Mouse (Mus musculus): ENCODE data around the gene Tmem145. TPM values are rescaled to one million over a fixed set of nuclear protein-coding genes. Genes with fewer than 3 reads are reported as not detected.
"Not testable (repeated sequence)": the region's sequence is repeated elsewhere in the genome, so short reads cannot be mapped to it uniquely, and the experiment has no call there.

Tmem145 gene
- 0.16 and 0.32 TPM in 2 replicates for polyA plus RNA-seq (2014; fragmentation: Nextera tagmentation; extraction: Ambion mirVana)

DNA sequence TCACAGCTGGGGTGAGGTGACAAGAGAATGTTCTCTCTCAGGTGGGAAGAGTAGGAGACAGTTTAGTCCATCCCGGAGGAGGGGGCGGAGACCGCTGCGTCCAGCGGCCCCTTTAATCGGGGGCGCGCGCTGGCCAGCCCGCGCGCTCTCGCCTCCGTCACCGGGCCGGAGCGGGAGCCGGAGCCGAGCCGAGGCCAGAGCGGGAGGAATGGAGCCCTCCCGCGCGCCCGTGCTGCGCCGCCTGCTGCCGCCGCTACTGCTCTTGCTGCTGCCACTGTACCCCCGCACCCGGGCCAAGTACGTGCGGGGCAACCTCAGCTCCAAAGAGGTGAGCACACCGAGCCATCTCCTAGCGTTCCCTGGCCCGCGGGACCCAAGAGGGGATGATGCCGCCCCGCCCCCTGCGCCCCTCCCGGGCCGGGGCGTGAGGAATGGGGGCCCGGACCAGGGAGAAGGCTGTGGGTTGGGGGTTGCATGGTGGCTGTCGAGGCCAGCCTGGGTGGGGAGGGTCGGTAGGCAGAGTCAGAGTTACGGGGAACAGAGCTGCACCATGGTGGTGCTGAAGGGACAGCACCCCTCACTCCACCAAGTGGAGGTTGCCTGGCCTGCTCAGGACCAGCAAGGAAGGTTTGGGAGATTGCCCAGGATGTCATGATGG lies at the start of gene Tmem145:
Gene Tmem145, plus strand, starts transcription at position 151 of the 658 bp plus-strand sequence.
- no peak within 1 kb of the TSS for H3K9ac ChIP-seq (ENCODE audit: low read depth, low read length)
- H3K27me3 ChIP-seq (replicated peaks; ENCODE audit: control insufficient read depth, insufficient read depth, low read length), result peaks cover 61% of the 10 kb centered on the region
- H3K4me2 ChIP-seq, result peak within 1 kb of the TSS; percentile 88
- H3K9me3 ChIP-seq (ENCODE audit: control insufficient read depth, low read length), result no peaks in the 10 kb centered on the region
- 0 out of 2 replicates have a peak, but pooled peaks cover 5% of the 10 kb centered on the region for H3K4me1 ChIP-seq (replicated peaks; ENCODE audit: control insufficient read depth, insufficient read depth, low read length)
- no peak within 1 kb of the TSS for H3K27ac ChIP-seq (ENCODE audit: low read depth, low read length)
- ATAC-seq (replicated peaks; ENCODE audit: low FRiP score) (peak; percentile 68), DNase-seq (ENCODE audit: low spot score) (peak; percentile 72)
- under 1% methylated on average over 38 of the region's 47 CpGs for WGBS
- H3K36me3 ChIP-seq (ENCODE audit: control insufficient read depth, insufficient read depth, low read length), result no peaks in the 10 kb centered on the region
- H3K4me3 ChIP-seq (ENCODE audit: low read depth, low read length), result peak within 1 kb of the TSS; percentile 59

DNA sequence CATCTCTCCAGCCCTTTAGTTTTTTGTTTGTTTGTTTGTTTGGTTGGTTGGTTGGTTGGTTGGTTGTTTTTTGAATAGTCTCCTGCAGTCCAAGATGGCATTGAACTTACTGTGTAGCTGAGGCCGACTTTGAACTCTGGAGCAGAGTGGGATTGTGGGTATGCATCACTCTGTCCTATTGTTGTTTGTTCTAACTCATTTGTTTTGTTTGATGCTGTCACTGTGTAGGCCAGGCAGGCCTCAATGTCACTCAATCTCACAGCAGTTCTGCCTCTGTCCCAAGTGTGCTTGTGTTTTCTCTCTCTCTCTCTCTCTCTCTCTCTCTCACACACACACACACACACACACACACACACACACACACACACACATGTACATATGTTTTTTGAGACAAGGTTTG lies 44.0 kb upstream of the Tmem145 start:
- Histone ChIP-seq H3K27ac (ENCODE audit: low read depth, low read length) (no peak overlapping the region), H3K4me1 (replicated peaks; ENCODE audit: control insufficient read depth, insufficient read depth, low read length) (peaks cover 14% of the 10 kb centered on the region), H3K36me3 (ENCODE audit: control insufficient read depth, insufficient read depth, low read length) (no peaks in the 10 kb centered on the region), H3K9me3 (ENCODE audit: control insufficient read depth, low read length) (no peaks in the 10 kb centered on the region), H3K4me2 (no peak overlapping the region), H3K9ac (ENCODE audit: low read depth, low read length) (no peak overlapping the region), H3K4me3 (ENCODE audit: low read depth, low read length) (no peak overlapping the region), H3K27me3 (replicated peaks; ENCODE audit: control insufficient read depth, insufficient read depth, low read length) (no peaks in the 10 kb centered on the region)
- DNase-seq (ENCODE audit: low spot score), result no peak
- ATAC-seq (replicated peaks; ENCODE audit: low FRiP score), result no peak
- WGBS, result 81% methylated on average over 1 of the region's 1 CpGs

DNA sequence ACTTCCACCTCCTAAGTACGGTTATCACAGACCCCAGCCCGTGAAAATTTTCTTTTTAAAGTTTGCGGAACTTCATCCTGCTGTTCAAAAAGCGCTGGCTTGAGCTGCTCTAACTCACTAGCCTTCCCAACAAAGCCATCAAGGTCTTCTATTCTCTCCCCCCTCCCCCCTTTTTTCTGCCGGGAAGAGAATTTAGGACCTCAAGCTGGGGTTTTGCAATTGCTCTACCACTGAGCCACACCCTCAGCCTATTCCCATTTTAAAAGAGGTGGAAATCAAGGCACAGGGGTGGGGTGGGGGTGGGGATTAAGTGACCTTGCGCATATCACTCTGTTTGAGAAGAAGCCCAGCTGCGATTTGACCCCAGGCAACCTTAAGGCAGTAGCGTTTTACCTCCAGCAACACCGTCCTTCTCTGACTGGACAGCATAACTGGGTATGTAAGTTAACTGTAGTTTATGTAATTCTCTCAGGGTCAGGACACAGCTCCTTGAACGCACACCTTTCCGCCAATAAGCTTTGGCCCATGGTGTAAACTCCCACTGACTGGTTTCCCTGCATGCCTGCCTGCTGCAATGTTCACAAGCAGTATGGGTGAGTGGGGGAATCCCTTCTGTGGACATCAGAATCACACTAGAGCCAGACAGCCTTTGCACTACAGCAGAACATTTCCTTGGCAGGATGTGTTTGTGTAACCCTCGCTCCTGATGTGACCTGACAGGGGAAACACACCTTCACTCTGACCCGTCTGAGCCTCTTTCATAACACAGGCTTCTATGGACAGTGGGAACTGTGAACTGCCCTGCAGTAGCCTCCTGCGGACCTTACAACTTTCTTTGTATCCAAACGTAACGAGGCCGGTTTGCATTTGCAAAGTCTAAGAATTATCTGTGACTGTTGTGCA lies 41.7 kb upstream of the Tmem145 start:
- 41% methylated on average over 17 of the region's 17 CpGs for WGBS
- H3K36me3 ChIP-seq (ENCODE audit: control insufficient read depth, insufficient read depth, low read length), result no peaks in the 10 kb centered on the region
- DNase-seq (ENCODE audit: low spot score), result no peak
- ATAC-seq (replicated peaks; ENCODE audit: low FRiP score), result no peak
- no peaks in the 10 kb centered on the region for H3K9me3 ChIP-seq (ENCODE audit: control insufficient read depth, low read length)
- H3K4me1 ChIP-seq (replicated peaks; ENCODE audit: control insufficient read depth, insufficient read depth, low read length), result peaks cover 21% of the 10 kb centered on the region
- no peaks in the 10 kb centered on the region for H3K27me3 ChIP-seq (replicated peaks; ENCODE audit: control insufficient read depth, insufficient read depth, low read length)
- H3K9ac ChIP-seq (ENCODE audit: low read depth, low read length), result no peak overlapping the region
- H3K4me2 ChIP-seq, result no peak overlapping the region; the same call in 1 of the 2 replicates
- H3K27ac ChIP-seq (ENCODE audit: low read depth, low read length), result no peak overlapping the region
- no peak overlapping the region for H3K4me3 ChIP-seq (ENCODE audit: low read depth, low read length)

DNA sequence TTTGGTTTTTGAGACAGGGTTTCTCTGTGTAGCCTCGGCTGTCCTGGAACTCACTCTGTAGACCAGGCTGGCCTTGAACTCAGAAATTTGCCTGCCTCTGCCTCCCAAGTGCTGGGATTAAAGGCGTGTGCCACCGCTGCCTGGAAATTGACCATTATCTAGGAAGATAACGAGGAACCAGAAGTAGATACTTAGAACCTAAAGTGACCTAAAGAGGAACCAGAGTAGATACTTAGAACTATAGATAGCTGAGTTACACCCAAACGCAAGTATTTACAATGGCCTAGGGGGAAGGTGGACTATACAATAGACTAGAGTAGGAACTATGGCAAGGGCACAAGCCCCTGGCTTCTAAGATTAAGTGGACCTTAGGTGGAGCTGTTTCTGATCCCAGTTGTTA lies 40.2 kb upstream of the Tmem145 start:
- 57% methylated on average over 5 of the region's 5 CpGs for WGBS
- H3K4me1 ChIP-seq (replicated peaks; ENCODE audit: control insufficient read depth, insufficient read depth, low read length), result peaks cover 31% of the 10 kb centered on the region
- not testable (repeated sequence) for H3K4me2 ChIP-seq; DNase-seq (ENCODE audit: low spot score); H3K27ac ChIP-seq (ENCODE audit: low read depth, low read length); H3K9me3 ChIP-seq (ENCODE audit: control insufficient read depth, low read length); H3K4me3 ChIP-seq (ENCODE audit: low read depth, low read length); H3K36me3 ChIP-seq (ENCODE audit: control insufficient read depth, insufficient read depth, low read length); H3K9ac ChIP-seq (ENCODE audit: low read depth, low read length); ATAC-seq (replicated peaks; ENCODE audit: low FRiP score); H3K27me3 ChIP-seq (replicated peaks; ENCODE audit: control insufficient read depth, insufficient read depth, low read length)

DNA sequence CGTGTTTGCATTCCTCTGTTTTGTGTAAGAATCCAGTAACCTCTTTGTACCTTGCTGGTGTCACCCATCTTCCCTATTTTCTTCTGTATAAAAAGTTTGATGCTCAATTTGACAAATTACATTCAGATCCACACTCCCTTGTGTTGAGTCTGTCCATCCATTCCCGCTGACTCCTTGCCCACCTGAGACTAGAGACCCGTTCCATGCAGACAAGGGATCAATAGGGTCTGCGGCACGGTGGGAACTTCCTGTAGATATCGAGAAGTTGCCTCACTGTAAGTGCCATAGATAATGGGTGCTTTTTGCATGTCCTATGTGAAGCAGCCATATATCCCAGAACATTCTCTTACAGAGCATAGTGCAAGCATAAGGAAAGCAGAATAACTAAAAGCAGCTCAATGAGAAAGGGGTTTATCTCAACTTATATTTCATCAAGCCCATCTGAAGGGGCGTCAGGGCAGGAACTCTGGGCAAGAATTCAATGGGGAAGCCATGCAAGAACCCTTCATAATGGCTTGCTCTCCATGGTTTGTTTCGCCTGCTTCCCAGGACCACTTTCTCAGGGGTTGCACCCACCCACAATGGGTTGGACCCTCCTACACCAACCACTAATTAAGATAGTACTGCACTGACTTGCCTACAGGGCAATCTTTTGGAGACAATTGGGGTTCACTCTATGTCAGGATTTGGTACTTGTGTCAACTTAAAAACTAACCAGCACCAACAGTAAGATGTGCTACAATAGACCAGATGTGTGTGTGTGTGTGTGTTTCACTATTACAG lies 39.5 kb upstream of the Tmem145 start:
- no peaks in the 10 kb centered on the region for H3K9me3 ChIP-seq (ENCODE audit: control insufficient read depth, low read length)
- ATAC-seq (replicated peaks; ENCODE audit: low FRiP score), result no peak
- no peak for DNase-seq (ENCODE audit: low spot score)
- H3K27me3 ChIP-seq (replicated peaks; ENCODE audit: control insufficient read depth, insufficient read depth, low read length), result no peaks in the 10 kb centered on the region
- WGBS, result 71% methylated on average over 8 of the region's 8 CpGs
- H3K4me2 ChIP-seq, result peak overlapping the region; percentile 84
- peaks cover 3% of the 10 kb centered on the region; the same call in 1 of the 2 replicates for H3K36me3 ChIP-seq (ENCODE audit: control insufficient read depth, insufficient read depth, low read length)
- peak overlapping the region; percentile 85 for H3K4me3 ChIP-seq (ENCODE audit: low read depth, low read length)
- H3K27ac ChIP-seq (ENCODE audit: low read depth, low read length), result no peak overlapping the region
- H3K4me1 ChIP-seq (replicated peaks; ENCODE audit: control insufficient read depth, insufficient read depth, low read length), result peaks cover 31% of the 10 kb centered on the region
- H3K9ac ChIP-seq (ENCODE audit: low read depth, low read length), result peak overlapping the region; percentile 68; the same call in 1 of the 2 replicates

DNA sequence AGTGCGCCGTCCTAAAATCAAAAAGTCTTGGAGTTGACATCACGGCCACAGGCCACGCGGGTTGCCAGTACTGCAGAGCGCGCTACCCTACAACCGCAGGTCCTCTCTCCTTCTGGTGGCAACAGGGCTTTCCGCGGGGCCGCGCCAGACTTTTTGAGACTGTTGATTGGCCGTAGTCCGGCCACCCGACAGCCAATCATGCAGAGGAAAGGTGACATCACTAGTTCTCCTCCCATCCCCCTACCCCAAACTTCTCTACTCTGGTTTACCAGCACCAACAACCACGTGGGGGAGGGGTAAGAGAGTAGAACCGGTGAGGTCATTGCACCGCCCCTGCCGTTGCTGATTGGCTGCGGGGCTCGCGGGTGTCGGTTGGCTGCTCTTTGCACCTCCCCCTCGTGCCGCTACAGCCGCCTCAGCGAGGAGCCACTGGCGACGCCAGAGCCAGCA lies 38.6 kb upstream of the Tmem145 start, which contains the start of gene Cic:
Gene Cic, plus strand, starts transcription at position 404 of the 450 bp plus-strand sequence.
- ATAC-seq (replicated peaks; ENCODE audit: low FRiP score), result peak; percentile 84
- Histone ChIP-seq H3K9ac (ENCODE audit: low read depth, low read length) (peak within 1 kb of the TSS; percentile 90), H3K9me3 (ENCODE audit: control insufficient read depth, low read length) (no peaks in the 10 kb centered on the region), H3K27me3 (replicated peaks; ENCODE audit: control insufficient read depth, insufficient read depth, low read length) (no peaks in the 10 kb centered on the region), H3K4me3 (ENCODE audit: low read depth, low read length) (peak within 1 kb of the TSS; percentile 85), H3K36me3 (ENCODE audit: control insufficient read depth, insufficient read depth, low read length) (peaks cover 11% of the 10 kb centered on the region; the same call in 1 of the 2 replicates), H3K27ac (ENCODE audit: low read depth, low read length) (peak within 1 kb of the TSS; percentile 83), H3K4me2 (peak within 1 kb of the TSS; percentile 95), H3K4me1 (replicated peaks; ENCODE audit: control insufficient read depth, insufficient read depth, low read length) (peaks cover 31% of the 10 kb centered on the region)
- DNase-seq (ENCODE audit: low spot score), result peak; percentile 100
- under 1% methylated on average over 29 of the region's 29 CpGs for WGBS

DNA sequence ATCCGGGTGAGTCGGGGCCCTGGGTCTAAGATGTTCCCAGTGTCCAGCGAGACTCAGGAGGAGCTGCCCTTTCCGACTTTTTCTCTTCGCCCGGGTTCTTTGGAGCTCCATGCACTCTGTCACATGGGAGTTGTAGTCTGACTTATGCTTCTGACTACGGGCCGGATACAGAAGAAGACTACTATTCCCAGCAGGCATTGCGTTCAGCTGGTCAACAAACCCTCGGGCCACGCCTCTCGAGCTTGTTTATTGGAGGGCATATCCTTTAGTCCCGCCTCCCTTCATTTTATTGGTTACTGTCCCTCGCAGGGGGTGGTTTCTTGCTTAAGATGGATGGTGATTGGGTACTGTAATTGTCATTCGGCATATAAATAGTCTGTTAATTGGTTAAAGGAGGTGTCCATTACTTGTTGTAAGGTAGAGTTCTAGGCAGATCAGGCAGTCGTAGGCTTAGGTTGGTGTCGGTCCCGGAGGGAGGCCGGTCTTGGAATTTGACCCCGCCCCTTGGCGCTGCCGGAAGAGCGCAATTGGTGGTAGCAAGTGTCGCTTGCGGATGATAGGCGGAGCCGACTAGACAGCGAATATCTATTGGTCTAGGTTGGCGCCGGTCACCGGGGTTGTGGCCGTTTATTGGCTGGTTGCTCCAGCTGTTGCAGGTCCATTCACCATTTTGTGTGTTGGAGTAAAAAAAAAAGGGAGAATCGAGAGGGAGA lies 38.0 kb upstream of the Tmem145 start:
- H3K4me1 ChIP-seq (replicated peaks; ENCODE audit: control insufficient read depth, insufficient read depth, low read length), result peaks cover 32% of the 10 kb centered on the region
- ATAC-seq (replicated peaks; ENCODE audit: low FRiP score) (peak; percentile 90), DNase-seq (ENCODE audit: low spot score) (peak; percentile 93)
- peak overlapping the region; percentile 85 for H3K4me3 ChIP-seq (ENCODE audit: low read depth, low read length)
- H3K9ac ChIP-seq (ENCODE audit: low read depth, low read length), result peak overlapping the region; percentile 90
- peak overlapping the region; percentile 83 for H3K27ac ChIP-seq (ENCODE audit: low read depth, low read length)
- H3K27me3 ChIP-seq (replicated peaks; ENCODE audit: control insufficient read depth, insufficient read depth, low read length), result no peaks in the 10 kb centered on the region
- H3K9me3 ChIP-seq (ENCODE audit: control insufficient read depth, low read length), result no peaks in the 10 kb centered on the region
- peaks cover 15% of the 10 kb centered on the region; the same call in 1 of the 2 replicates for H3K36me3 ChIP-seq (ENCODE audit: control insufficient read depth, insufficient read depth, low read length)
- under 1% methylated on average over 33 of the region's 33 CpGs for WGBS
- H3K4me2 ChIP-seq, result peak overlapping the region; percentile 95

All from liver, embryonic 11.5 days (tissue).